Mouse (Mus musculus): ENCODE measurements around the gene Sorcs3.

DNA sequence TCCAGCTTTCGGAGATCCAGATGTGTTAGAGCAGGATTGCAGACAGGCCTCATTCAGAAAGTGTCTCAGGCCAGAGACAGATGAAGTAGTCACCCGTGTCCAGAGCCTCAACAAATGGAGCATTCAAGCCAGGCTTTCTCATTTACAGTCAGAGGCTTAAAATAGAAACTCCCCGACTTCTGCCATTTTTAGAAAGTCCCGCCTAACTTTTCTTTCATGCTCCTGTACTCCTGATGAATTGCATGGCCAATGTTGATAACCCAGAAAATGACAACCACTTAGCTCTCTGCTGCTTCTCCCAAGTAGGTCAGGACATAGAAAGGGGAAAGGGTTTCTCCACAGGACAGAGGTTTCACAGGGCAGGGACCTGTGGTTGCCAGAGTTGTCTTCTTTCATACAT is 261.6 kb downstream of the Sorcs3 start:
- TF ChIP-seq EP300 (IDR thresholded peaks at IDR 0.05; ENCODE audit: insufficient read depth, low read depth, low read length) (no peak), CTCF (IDR thresholded peaks at IDR 0.05) (no peak), POLR2A (IDR thresholded peaks at IDR 0.05; ENCODE audit: insufficient read depth, low read depth, low read length) (no peak)

All from heart, adult 2 months (tissue).